Mouse (Mus musculus): Measurements from ENCODE around the gene Fgfr2. TPM values are rescaled to one million over a fixed set of nuclear protein-coding genes. Genes with fewer than 3 reads are reported as not detected.

Fgfr2 gene
- total RNA-seq, 2 experiments from 2014 or later = 2.1 to 3.9 TPM

- DNase-seq = no peak
- intact Hi-C loops (cut with DNase I) = no loop called here
Observed at GRCm38 (mm10) chr7:132264763-132265162, 858.4 kb downstream of the Fgfr2 start.

- intact Hi-C loops (cut with DNase I) = no loop called here
- no peak for DNase-seq
Observed at GRCm38 (mm10) chr7:132263186-132263585, 860.0 kb downstream of the Fgfr2 start.

GRCm38 (mm10) chr7:132262696-132263095 is 860.5 kb downstream of the Fgfr2 start:
- DNase-seq = peak in 1 of 2 experiments; percentile 21
- intact Hi-C loops (cut with DNase I) = no loop called here

- intact Hi-C loops (cut with DNase I) = no loop called here
- no peak for DNase-seq
Observed at GRCm38 (mm10) chr7:132261885-132262284, 861.3 kb downstream of the Fgfr2 start.

- DNase-seq = no peak
- intact Hi-C loops (cut with DNase I) = no loop called here
Observed at GRCm38 (mm10) chr7:132260632-132261031, 862.5 kb downstream of the Fgfr2 start.

GRCm38 (mm10) chr7:132258817-132259216 is 864.3 kb downstream of the Fgfr2 start:
- DNase-seq = peak in 1 of 2 experiments; percentile 44
- intact Hi-C loops (cut with DNase I) = no loop called here

- intact Hi-C loops (cut with DNase I) = no loop called here
- no peak for DNase-seq
Observed at GRCm38 (mm10) chr7:132258216-132258615, 864.9 kb downstream of the Fgfr2 start.

GRCm38 (mm10) chr7:132253513-132253912 is 869.6 kb downstream of the Fgfr2 start:
- intact Hi-C loops (cut with DNase I) = loop anchor here (5.0 kb wide), 1 partner anchor 64 kb away; the partner anchor contains the start of gene Chst15
- no peak for DNase-seq

GRCm38 (mm10) chr7:132253078-132253477 is 870.1 kb downstream of the Fgfr2 start:
- DNase-seq = no peak
- intact Hi-C loops (cut with DNase I) = loop anchor here (5.0 kb wide), 1 partner anchor 64 kb away; the partner anchor contains the start of gene Chst15

- no peak for DNase-seq
- intact Hi-C loops (cut with DNase I) = loop anchor here (5.0 kb wide), 2 partner anchors 38 to 68 kb away; partner anchors contain the start of gene Chst15
Observed at GRCm38 (mm10) chr7:132249563-132250119, 873.5 kb downstream of the Fgfr2 start.

GRCm38 (mm10) chr7:132247567-132247966 is 875.6 kb downstream of the Fgfr2 start:
- intact Hi-C loops (cut with DNase I) = loop anchor here (5.0 kb wide), 1 partner anchor 40 kb away; no protein-coding TSS in a partner anchor
- DNase-seq = no peak

- intact Hi-C loops (cut with DNase I) = loop anchor here (5.0 kb wide), 1 partner anchor 40 kb away; no protein-coding TSS in a partner anchor
- no peak for DNase-seq
Observed at GRCm38 (mm10) chr7:132247091-132247490, 876.1 kb downstream of the Fgfr2 start.

- no peak for DNase-seq
- intact Hi-C loops (cut with DNase I) = loop anchor here (5.0 kb wide), 1 partner anchor 42 kb away; no protein-coding TSS in a partner anchor
Observed at GRCm38 (mm10) chr7:132245730-132246129, 877.4 kb downstream of the Fgfr2 start.

- no peak for DNase-seq
- intact Hi-C loops (cut with DNase I) = loop anchor here (5.0 kb wide), 1 partner anchor 43 kb away; no protein-coding TSS in a partner anchor
Observed at GRCm38 (mm10) chr7:132244637-132245036, 878.5 kb downstream of the Fgfr2 start.

GRCm38 (mm10) chr7:132243225-132243624 is 879.9 kb downstream of the Fgfr2 start:
- intact Hi-C loops (cut with DNase I) = no loop called here
- DNase-seq = no peak

- no peak for DNase-seq
- intact Hi-C loops (cut with DNase I) = no loop called here
Observed at GRCm38 (mm10) chr7:132242617-132243141, 880.5 kb downstream of the Fgfr2 start.

- intact Hi-C loops (cut with DNase I) = no loop called here
- DNase-seq = no peak
Observed at GRCm38 (mm10) chr7:132238921-132239320, 884.2 kb downstream of the Fgfr2 start.

- DNase-seq = no peak
- intact Hi-C loops (cut with DNase I) = no loop called here
Observed at GRCm38 (mm10) chr7:132237191-132237590, 886.0 kb downstream of the Fgfr2 start.

- DNase-seq = no peak
- intact Hi-C loops (cut with DNase I) = no loop called here
Observed at GRCm38 (mm10) chr7:132236789-132237188, 886.4 kb downstream of the Fgfr2 start.

- no peak for DNase-seq
- intact Hi-C loops (cut with DNase I) = no loop called here
Observed at GRCm38 (mm10) chr7:132234250-132234649, 888.9 kb downstream of the Fgfr2 start.

GRCm38 (mm10) chr7:132233732-132234131 is 889.4 kb downstream of the Fgfr2 start:
- DNase-seq = no peak
- intact Hi-C loops (cut with DNase I) = no loop called here

GRCm38 (mm10) chr7:132232937-132233336 is 890.2 kb downstream of the Fgfr2 start:
- intact Hi-C loops (cut with DNase I) = no loop called here
- no peak for DNase-seq

All from heart, postnatal 14 days (tissue).